Mouse (Mus musculus) kidney, postnatal 36 days (tissue): ENCODE measurements at regions not wholly inside any gene's neighbourhood (a gene's known extent, or its start where the extent isn't known, plus 50 kb on each side); places are given as distances from the start of the nearest gene placed in this dataset.
A peak's percentile ranks its signal among the peaks of the same experiment; 100 is the strongest.

Experiments used
- DNase-seq, 2 experiments: peaks; one replicate each; pipeline ENCODE4 v3.0.0; 2021 to 2022; ENCODE audit warnings: mixed read lengths in 2 of 2

DNA sequence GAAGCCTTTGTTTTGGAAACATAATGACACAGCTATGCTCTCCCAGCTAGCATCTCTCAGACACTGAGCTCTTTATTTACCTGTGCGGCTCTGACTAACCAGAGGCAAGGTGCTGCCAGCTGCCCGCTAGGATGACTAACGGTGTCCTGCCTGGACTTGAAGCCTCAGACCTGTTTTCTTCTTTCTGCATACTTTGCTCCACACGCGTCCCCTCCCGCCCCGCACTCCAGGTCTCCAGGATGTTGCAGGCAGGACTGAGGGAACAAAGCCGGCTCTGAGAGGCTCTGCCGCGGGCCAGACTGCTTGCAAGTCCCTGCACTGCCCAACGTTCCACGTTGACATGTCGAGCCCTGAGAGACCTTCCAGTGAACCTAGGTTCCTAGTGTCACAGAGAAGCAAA is 106.2 kb upstream of the Efcab1 start:
- DNase-seq, result no peak

DNA sequence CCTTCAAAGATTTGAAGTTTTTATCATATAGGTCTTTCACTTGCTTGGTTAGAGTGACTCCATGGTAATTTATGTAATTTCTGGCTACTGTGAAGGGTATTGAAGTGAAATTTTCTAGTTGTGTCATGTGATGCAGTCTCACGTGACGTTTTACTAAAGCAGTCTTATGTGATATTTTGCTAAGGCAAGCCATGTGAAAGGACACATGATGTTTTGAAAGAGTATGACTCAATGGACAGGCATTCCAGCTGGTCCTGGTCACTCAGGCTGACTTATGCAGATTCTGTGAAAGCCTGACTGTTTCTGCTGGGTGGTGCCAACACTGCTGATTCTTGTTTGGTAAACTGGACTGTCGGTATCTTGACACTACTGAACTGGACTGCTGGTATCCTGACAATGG is 79.4 kb upstream of the Efcab1 start:
- DNase-seq, result no peak

DNA sequence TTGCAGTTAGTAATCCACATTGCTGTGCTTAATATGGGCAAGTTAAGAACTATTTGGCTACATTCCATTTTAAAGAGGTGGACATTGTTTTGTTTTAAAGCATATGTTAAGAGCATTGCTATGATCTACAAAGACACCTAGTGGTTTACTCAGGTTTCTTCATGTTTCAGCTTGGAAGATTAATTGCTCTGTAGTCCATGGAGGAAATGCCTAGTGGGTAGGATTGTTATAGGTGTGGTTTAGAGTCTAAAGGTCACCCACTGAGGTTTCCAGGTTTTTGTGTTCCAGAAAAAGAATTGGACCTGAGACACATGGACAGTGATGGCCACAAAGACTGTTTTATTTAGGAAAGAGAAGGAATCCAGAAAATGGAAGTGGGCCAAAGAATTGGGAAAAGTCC is 65.6 kb upstream of the Efcab1 start:
- DNase-seq, result peak; percentile 3 to 17
